Mouse (Mus musculus): ENCODE data around the gene Iqgap2. TPM values are rescaled to one million over a fixed set of nuclear protein-coding genes. Genes with fewer than 3 reads are reported as not detected.

Iqgap2 gene
- polyA plus RNA-seq, 1 experiment from 2014 or later: 3.9 TPM

DNA sequence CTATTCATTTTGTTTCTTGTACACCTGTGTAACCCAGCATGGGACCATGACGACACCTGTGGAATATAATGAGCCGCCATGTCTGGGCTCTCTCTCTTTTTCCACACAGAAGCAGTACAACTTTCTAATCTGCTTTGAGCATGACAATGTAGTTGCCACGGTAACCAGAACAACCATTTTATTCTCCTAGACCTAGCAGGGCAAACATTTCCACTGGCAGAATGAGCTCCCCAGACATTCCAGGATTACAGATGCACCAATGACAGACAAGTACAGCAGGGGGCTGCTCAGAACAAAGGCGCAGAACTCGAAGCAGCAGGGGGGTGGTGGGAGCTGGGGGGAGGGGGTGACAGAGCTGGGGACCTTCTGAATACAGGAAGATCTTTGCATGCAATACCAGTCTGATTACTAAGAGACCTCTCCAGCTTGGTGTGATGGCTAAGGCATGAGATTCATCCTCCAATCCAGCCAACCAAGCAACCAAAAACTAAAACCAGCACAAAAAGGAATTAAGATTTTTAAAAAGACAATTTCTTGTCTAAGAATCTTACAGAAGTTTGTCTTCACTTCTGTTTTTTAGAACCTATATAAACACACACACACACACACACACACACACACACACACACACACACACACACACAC lies 84.5 kb downstream of the Iqgap2 start:
- Histone ChIP-seq H3K27ac (replicated peaks in 1 of 2; ENCODE audit: control insufficient read depth in 1 of 2, insufficient read depth in 1 of 2, low read depth in 2 of 2, low read length in 2 of 2) (no peak overlapping the region), H3K36me3 (ENCODE audit: control insufficient read depth, insufficient read depth, low read length) (no peaks in the 10 kb centered on the region), H3K4me2 (ENCODE audit: low read length) (no peak overlapping the region), H3K4me3 (ENCODE audit: control insufficient read depth in 1 of 2, insufficient read depth in 1 of 2, low read depth in 1 of 2, low read length in 2 of 2) (no peak overlapping the region), H3K4me1 (ENCODE audit: control insufficient read depth in 2 of 2, insufficient read depth in 2 of 2, low read length in 2 of 2) (peaks cover 4 to 7% of the 10 kb centered on the region in 2 experiments; a peak in 3 of 4 replicates), H3K27me3 (ENCODE audit: control insufficient read depth, insufficient read depth, low read length) (no peaks in the 10 kb centered on the region), H3K9ac (ENCODE audit: low read length) (no peak overlapping the region), H3K9me3 (ENCODE audit: control insufficient read depth, low read length) (no peaks in the 10 kb centered on the region)
- ATAC-seq (ENCODE audit: insufficient number of reproducible peaks, insufficient read depth, low FRiP score, low read depth): no peak
- WGBS: 44% methylated on average over 5 of the region's 5 CpGs

DNA sequence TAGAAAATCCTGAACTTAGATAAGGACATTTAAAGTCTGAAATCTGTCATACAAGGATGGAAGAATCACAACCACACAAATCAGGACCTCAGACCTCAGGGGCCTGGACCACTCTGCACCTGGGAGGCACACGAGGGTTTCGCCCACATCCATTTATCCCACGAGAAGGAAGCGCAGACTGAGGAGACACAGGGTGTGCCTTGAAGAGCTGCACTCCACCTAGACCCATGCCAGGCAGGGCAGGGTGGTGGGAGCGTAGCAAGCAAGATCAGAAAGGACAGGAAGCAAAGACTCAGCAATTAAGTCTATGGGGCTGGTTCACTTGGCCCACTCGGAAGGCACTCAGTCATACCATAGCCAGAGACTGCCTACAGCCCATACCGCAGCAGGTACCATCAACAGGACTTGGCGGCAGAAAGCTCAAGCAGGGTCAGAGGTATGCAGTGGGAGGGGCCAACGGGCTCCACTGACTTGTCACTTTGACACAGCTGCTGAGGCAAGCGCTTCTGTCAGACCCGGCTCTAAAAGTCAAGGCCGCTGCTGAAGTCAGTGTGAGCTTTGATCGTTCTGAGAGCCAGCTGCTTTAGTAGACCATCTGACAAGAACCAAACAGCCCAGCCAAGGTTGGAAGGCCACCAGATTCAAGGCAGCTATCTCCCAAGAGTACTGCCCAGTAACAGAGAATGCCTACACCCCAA lies 86.1 kb downstream of the Iqgap2 start:
- H3K9ac ChIP-seq (ENCODE audit: low read length): no peak overlapping the region
- no peak for ATAC-seq (ENCODE audit: insufficient number of reproducible peaks, insufficient read depth, low FRiP score, low read depth)
- WGBS: 41% methylated on average over 13 of the region's 13 CpGs
- peak overlapping the region; percentile 14; the same call in 1 of the 2 replicates for H3K4me2 ChIP-seq (ENCODE audit: low read length)
- H3K36me3 ChIP-seq (ENCODE audit: control insufficient read depth, insufficient read depth, low read length): no peaks in the 10 kb centered on the region
- no peak overlapping the region for H3K27ac ChIP-seq (replicated peaks in 1 of 2; ENCODE audit: control insufficient read depth in 1 of 2, insufficient read depth in 1 of 2, low read depth in 2 of 2, low read length in 2 of 2)
- H3K27me3 ChIP-seq (ENCODE audit: control insufficient read depth, insufficient read depth, low read length): no peaks in the 10 kb centered on the region
- no peak overlapping the region for H3K4me3 ChIP-seq (ENCODE audit: control insufficient read depth in 1 of 2, insufficient read depth in 1 of 2, low read depth in 1 of 2, low read length in 2 of 2)
- H3K4me1 ChIP-seq (ENCODE audit: control insufficient read depth in 2 of 2, insufficient read depth in 2 of 2, low read length in 2 of 2): peaks cover 5 to 13% of the 10 kb centered on the region in 2 experiments; a peak in 3 of 4 replicates
- no peaks in the 10 kb centered on the region for H3K9me3 ChIP-seq (ENCODE audit: control insufficient read depth, low read length)

DNA sequence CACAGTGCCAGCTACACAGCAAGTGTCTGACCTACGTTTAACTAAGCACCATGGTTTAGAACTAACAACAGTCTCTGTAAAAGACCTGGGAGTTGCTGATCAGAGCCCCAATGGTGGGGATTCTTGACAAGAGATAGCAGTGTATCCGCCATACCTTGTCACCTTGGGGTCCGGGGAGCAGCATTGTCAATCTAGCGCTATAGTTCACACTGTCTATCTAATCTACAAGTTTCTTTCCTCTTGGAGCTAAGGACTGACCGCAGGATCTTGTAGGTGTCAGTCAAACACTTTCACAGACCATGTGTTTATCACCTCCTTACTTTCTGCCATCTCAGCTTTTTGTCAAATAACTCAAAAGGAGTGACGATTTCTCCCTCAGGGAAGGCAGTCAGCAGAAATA lies 87.6 kb downstream of the Iqgap2 start:
- no peaks in the 10 kb centered on the region for H3K27me3 ChIP-seq (ENCODE audit: control insufficient read depth, insufficient read depth, low read length)
- no peak overlapping the region for H3K4me2 ChIP-seq (ENCODE audit: low read length)
- peaks cover 5 to 17% of the 10 kb centered on the region in 2 experiments; a peak in 3 of 4 replicates for H3K4me1 ChIP-seq (ENCODE audit: control insufficient read depth in 2 of 2, insufficient read depth in 2 of 2, low read length in 2 of 2)
- no peaks in the 10 kb centered on the region for H3K36me3 ChIP-seq (ENCODE audit: control insufficient read depth, insufficient read depth, low read length)
- no peaks in the 10 kb centered on the region for H3K9me3 ChIP-seq (ENCODE audit: control insufficient read depth, low read length)
- H3K27ac ChIP-seq (replicated peaks in 1 of 2; ENCODE audit: control insufficient read depth in 1 of 2, insufficient read depth in 1 of 2, low read depth in 2 of 2, low read length in 2 of 2): no peak overlapping the region
- 33% methylated on average over 6 of the region's 6 CpGs for WGBS
- no peak overlapping the region for H3K4me3 ChIP-seq (ENCODE audit: control insufficient read depth in 1 of 2, insufficient read depth in 1 of 2, low read depth in 1 of 2, low read length in 2 of 2)
- H3K9ac ChIP-seq (ENCODE audit: low read length): no peak overlapping the region
- no peak for ATAC-seq (ENCODE audit: insufficient number of reproducible peaks, insufficient read depth, low FRiP score, low read depth)

DNA sequence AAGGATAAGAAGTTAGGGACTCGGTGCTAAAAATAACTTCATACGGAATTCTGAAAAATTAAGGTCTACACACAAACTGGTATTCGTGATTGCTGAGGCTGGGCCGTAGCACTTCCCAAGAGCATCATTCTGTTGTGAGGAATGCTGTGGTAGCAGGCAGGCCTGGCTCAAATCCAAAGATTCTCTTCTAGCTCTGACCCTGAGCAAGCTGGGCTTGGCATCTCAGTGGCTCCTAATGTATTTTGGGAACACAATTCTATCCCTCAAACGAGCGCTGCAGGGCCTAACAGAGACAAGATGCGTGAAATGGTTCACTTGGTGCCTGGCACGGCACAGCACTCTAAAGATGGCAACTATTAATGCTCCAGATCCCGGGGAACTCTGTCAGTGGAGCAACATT lies 90.8 kb downstream of the Iqgap2 start:
- 37% methylated on average over 9 of the region's 9 CpGs for WGBS
- Histone ChIP-seq H3K4me2 (ENCODE audit: low read length) (no peak overlapping the region), H3K9me3 (ENCODE audit: control insufficient read depth, low read length) (no peaks in the 10 kb centered on the region), H3K4me1 (ENCODE audit: control insufficient read depth in 2 of 2, insufficient read depth in 2 of 2, low read length in 2 of 2) (peaks cover 5 to 16% of the 10 kb centered on the region in 2 experiments; a peak in 3 of 4 replicates), H3K27me3 (ENCODE audit: control insufficient read depth, insufficient read depth, low read length) (no peaks in the 10 kb centered on the region), H3K27ac (replicated peaks in 1 of 2; ENCODE audit: control insufficient read depth in 1 of 2, insufficient read depth in 1 of 2, low read depth in 2 of 2, low read length in 2 of 2) (no peak overlapping the region), H3K4me3 (ENCODE audit: control insufficient read depth in 1 of 2, insufficient read depth in 1 of 2, low read depth in 1 of 2, low read length in 2 of 2) (no peak overlapping the region), H3K9ac (ENCODE audit: low read length) (no peak overlapping the region), H3K36me3 (ENCODE audit: control insufficient read depth, insufficient read depth, low read length) (no peaks in the 10 kb centered on the region)
- no peak for ATAC-seq (ENCODE audit: insufficient number of reproducible peaks, insufficient read depth, low FRiP score, low read depth)

DNA sequence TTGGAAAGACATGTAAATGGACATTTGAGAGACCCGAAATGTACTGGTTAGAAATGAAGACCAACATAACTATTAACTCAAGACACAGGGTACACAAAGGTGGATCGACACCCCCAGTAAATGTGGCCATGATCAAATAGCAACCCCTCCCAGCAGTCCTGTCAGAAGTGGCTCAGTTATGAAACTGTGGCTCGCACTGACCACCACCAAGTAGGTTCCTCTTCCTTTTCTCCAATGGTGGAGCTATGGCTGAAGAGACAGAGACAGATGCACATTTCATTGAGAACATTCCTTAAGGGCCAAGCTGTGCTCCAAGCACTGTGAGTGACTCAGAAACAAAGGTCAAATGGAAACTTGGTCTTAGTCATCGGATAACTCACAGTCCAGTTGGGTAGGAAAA lies 92.4 kb downstream of the Iqgap2 start:
- H3K27me3 ChIP-seq (ENCODE audit: control insufficient read depth, insufficient read depth, low read length): no peaks in the 10 kb centered on the region
- no peak overlapping the region for H3K4me3 ChIP-seq (ENCODE audit: control insufficient read depth in 1 of 2, insufficient read depth in 1 of 2, low read depth in 1 of 2, low read length in 2 of 2)
- no peaks in the 10 kb centered on the region for H3K9me3 ChIP-seq (ENCODE audit: control insufficient read depth, low read length)
- ATAC-seq (ENCODE audit: insufficient number of reproducible peaks, insufficient read depth, low FRiP score, low read depth): no peak
- no peak overlapping the region for H3K4me2 ChIP-seq (ENCODE audit: low read length)
- peaks cover 2 to 10% of the 10 kb centered on the region in 2 experiments; a peak in 2 of 4 replicates for H3K4me1 ChIP-seq (ENCODE audit: control insufficient read depth in 2 of 2, insufficient read depth in 2 of 2, low read length in 2 of 2)
- no peaks in the 10 kb centered on the region for H3K36me3 ChIP-seq (ENCODE audit: control insufficient read depth, insufficient read depth, low read length)
- H3K27ac ChIP-seq (replicated peaks in 1 of 2; ENCODE audit: control insufficient read depth in 1 of 2, insufficient read depth in 1 of 2, low read depth in 2 of 2, low read length in 2 of 2): no peak overlapping the region
- WGBS: 81% methylated on average over 4 of the region's 4 CpGs
- H3K9ac ChIP-seq (ENCODE audit: low read length): no peak overlapping the region

DNA sequence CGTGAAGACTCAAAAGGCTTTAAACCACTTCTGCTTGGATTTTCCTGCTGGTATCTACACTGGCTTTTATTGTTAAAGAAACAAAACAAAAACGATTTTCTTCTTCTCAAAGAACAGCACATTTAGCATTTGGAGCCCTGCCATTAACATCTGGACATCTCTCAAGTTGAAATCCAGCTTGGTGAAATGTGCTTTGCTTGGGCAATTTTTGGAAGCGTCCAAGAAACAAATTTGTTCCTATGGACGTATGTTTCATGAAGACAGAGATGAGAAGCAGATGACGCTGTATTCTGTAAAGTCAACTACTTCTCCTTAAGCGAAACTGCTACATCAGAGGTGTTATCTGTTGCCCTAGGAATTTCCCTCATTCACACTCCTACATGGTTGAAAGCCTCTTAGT lies 93.0 kb downstream of the Iqgap2 start:
- ATAC-seq (ENCODE audit: insufficient number of reproducible peaks, insufficient read depth, low FRiP score, low read depth): no peak
- 27% methylated on average over 6 of the region's 6 CpGs for WGBS
- Histone ChIP-seq H3K4me3 (ENCODE audit: control insufficient read depth in 1 of 2, insufficient read depth in 1 of 2, low read depth in 1 of 2, low read length in 2 of 2) (no peak overlapping the region), H3K27me3 (ENCODE audit: control insufficient read depth, insufficient read depth, low read length) (no peaks in the 10 kb centered on the region), H3K36me3 (ENCODE audit: control insufficient read depth, insufficient read depth, low read length) (no peaks in the 10 kb centered on the region), H3K4me1 (ENCODE audit: control insufficient read depth in 2 of 2, insufficient read depth in 2 of 2, low read length in 2 of 2) (peaks cover 2 to 10% of the 10 kb centered on the region in 2 experiments; a peak in 2 of 4 replicates), H3K4me2 (ENCODE audit: low read length) (no peak overlapping the region), H3K9ac (ENCODE audit: low read length) (no peak overlapping the region), H3K27ac (replicated peaks in 1 of 2; ENCODE audit: control insufficient read depth in 1 of 2, insufficient read depth in 1 of 2, low read depth in 2 of 2, low read length in 2 of 2) (no peak overlapping the region), H3K9me3 (ENCODE audit: control insufficient read depth, low read length) (no peaks in the 10 kb centered on the region)

DNA sequence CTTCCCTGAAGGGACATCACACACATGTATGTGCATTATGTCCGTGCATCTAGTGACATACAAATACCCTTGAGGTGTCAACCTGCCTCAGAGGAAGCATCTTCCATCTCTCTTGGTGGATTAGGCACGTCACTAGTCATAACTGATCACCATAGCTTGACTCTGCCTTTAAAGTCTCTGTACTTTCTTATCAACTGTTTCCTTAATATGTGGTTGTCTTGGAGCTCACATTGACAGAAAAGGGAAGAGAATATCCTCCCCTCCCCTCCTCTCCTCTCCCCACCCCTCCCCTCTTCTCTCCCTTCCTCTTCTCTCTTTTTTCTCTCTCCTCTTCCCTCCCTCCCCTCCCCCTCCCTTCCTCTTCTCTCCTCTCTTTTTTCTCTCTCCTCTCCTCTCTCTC lies 94.2 kb downstream of the Iqgap2 start:
- no peaks in the 10 kb centered on the region for H3K27me3 ChIP-seq (ENCODE audit: control insufficient read depth, insufficient read depth, low read length)
- no peak for ATAC-seq (ENCODE audit: insufficient number of reproducible peaks, insufficient read depth, low FRiP score, low read depth)
- no peaks in the 10 kb centered on the region for H3K9me3 ChIP-seq (ENCODE audit: control insufficient read depth, low read length)
- no peaks in the 10 kb centered on the region for H3K36me3 ChIP-seq (ENCODE audit: control insufficient read depth, insufficient read depth, low read length)
- peaks cover 2 to 10% of the 10 kb centered on the region in 2 experiments; a peak in 2 of 4 replicates for H3K4me1 ChIP-seq (ENCODE audit: control insufficient read depth in 2 of 2, insufficient read depth in 2 of 2, low read length in 2 of 2)
- no peak overlapping the region for H3K27ac ChIP-seq (replicated peaks in 1 of 2; ENCODE audit: control insufficient read depth in 1 of 2, insufficient read depth in 1 of 2, low read depth in 2 of 2, low read length in 2 of 2)
- no peak overlapping the region for H3K9ac ChIP-seq (ENCODE audit: low read length)
- H3K4me2 ChIP-seq (ENCODE audit: low read length): no peak overlapping the region
- H3K4me3 ChIP-seq (ENCODE audit: control insufficient read depth in 1 of 2, insufficient read depth in 1 of 2, low read depth in 1 of 2, low read length in 2 of 2): no peak overlapping the region
- 89% methylated on average over 2 of the region's 2 CpGs for WGBS
